Comparison of ENCODE assay signal across 8 mouse cellular contexts in the genomic region with DNA sequence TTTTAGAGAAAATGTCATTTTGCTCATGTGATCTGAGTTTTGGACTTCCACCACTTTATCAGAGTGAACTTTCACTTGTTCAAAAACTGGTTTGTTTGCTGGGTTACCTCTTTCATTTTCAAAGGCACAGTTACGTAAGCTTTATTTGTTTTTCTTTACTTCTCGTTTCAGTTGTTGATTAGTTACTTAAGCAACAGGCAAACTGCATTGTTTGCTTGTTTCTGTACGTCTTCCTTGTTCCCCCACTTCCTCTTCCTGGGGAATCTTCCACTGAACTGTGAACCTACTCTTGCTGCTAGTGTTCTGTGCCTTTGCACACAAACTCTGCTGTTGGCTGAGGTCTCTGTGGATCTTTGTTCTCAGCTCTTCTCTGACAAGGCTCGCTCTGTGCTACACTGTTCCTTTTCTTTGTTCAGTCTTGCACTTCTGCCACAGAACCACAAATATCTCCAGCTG. TPM values are rescaled to one million over a fixed set of nuclear protein-coding genes. Genes with fewer than 3 reads are reported as not detected.
DNase-seq lines count a peak whose midpoint lies in the region; ATAC-seq and TF ChIP-seq lines count a peak whose summit lies in the region.

A gene (plus strand): TSS at position 76 of the 456 bp plus-strand sequence.

- H3K4me3 ChIP-seq in kidney, postnatal 0 days (replicated peaks; ENCODE audit: low read depth, low read length) = no peak within 1 kb of the TSS
- H3K4me3 ChIP-seq in testis, adult 2 months (ENCODE audit: control insufficient read depth, low read depth, low read length) = no peak within 1 kb of the TSS

- no peak for TF ChIP-seq POLR2A in testis, adult 2 months (IDR thresholded peaks at IDR 0.05; ENCODE audit: control insufficient read depth, low read depth, low read length)

- H3K9ac ChIP-seq in kidney, postnatal 0 days (ENCODE audit: low read depth, low read length) = no peak within 1 kb of the TSS

- 0 out of 2 replicates have a peak within 1 kb of the TSS, but pooled peaks have one; percentile 4 for H3K4me2 ChIP-seq in kidney, postnatal 0 days (ENCODE audit: low read length)

- no peaks in the 10 kb centered on the region for H3K36me3 ChIP-seq in kidney, postnatal 0 days (ENCODE audit: insufficient read depth, low read length)
- no peaks in the 10 kb centered on the region for H3K36me3 ChIP-seq in testis, adult 2 months (ENCODE audit: control insufficient read depth, insufficient read depth, low read length)

- WGBS in kidney, postnatal 0 days = 62% methylated on average over 4 of the region's 4 CpGs

- TF ChIP-seq CTCF in kidney, postnatal 0 days (IDR thresholded peaks at IDR 0.05; ENCODE audit: low read depth) = no peak
- TF ChIP-seq CTCF in testis, adult 2 months (IDR thresholded peaks at IDR 0.05; ENCODE audit: control insufficient read depth, insufficient read depth, insufficient replicate concordance, low read depth, low read length) = no peak

- peak; percentile 4 for DNase-seq in adrenal gland, adult 2 months
- DNase-seq in adrenal gland, postnatal 4 days (ENCODE audit: low spot score in 2 of 2) = no peak
- DNase-seq in right cerebral cortex, adult 18-20 months = peak; percentile 35
- no peak for DNase-seq in right cerebral cortex, postnatal 14 days
- no peak for DNase-seq in kidney, postnatal 0 days (ENCODE audit: low spot score)
- peak; percentile 9 to 40 for DNase-seq in lung, adult 18-20 months
- DNase-seq in spleen, adult 12 weeks (ENCODE audit: low spot score) = no peak

- no peaks in the 10 kb centered on the region for H3K9me3 ChIP-seq in kidney, postnatal 0 days (replicated peaks; ENCODE audit: low read length)

- no peaks in the 10 kb centered on the region for H3K4me1 ChIP-seq in kidney, postnatal 0 days (replicated peaks; ENCODE audit: insufficient read depth, low read length)
- H3K4me1 ChIP-seq in testis, adult 2 months (ENCODE audit: control insufficient read depth, insufficient read depth, low read length) = no peaks in the 10 kb centered on the region

- ATAC-seq in kidney, postnatal 0 days (replicated peaks; ENCODE audit: low FRiP score, low read depth) = no peak

- H3K27me3 ChIP-seq in kidney, postnatal 0 days (ENCODE audit: insufficient read depth, low read length) = no peaks in the 10 kb centered on the region
- no peaks in the 10 kb centered on the region for H3K27me3 ChIP-seq in testis, adult 2 months (ENCODE audit: control insufficient read depth, insufficient read depth, low read length)

- H3K27ac ChIP-seq in kidney, postnatal 0 days = no peak within 1 kb of the TSS
- peak within 1 kb of the TSS; percentile 56 for H3K27ac ChIP-seq in testis, adult 2 months (ENCODE audit: control insufficient read depth, insufficient read depth, low read depth, low read length)

RNA-seq across cellular contexts. Expression of the gene that starts here (rescaled TPM):
- total RNA-seq in adrenal gland, adult 2 months (2021) = 10 to 100 TPM in 1 of 2 experiments, 1 to 10 TPM in 1; 8.8 to 11.0 TPM
- polyA plus RNA-seq in adrenal gland, adult 2 months (2012; rRNA removed) = 1.6 and 2.0 TPM in 2 replicates
- 1 to 10 TPM; 2.7 to 6.6 TPM for total RNA-seq in adrenal gland, postnatal 4 days (2021)
- 0.65 and 0.92 TPM in 2 replicates for polyA plus RNA-seq in kidney, postnatal 0 days (2015; fragmentation: Nextera tagmentation; extraction: Ambion mirVana)
- polyA plus RNA-seq in testis, adult 2 months (2012; rRNA removed) = 0.34 and 0.40 TPM in 2 replicates

Comparison
In these comparisons a context has a peak if more than half of its experiments do, and no peak if none do; other contexts are left out.
1. DNase-seq: peak in adrenal gland, adult 2 months (single experiment), right cerebral cortex, adult 18-20 months (single experiment) and lung, adult 18-20 months (2 of 2); none in adrenal gland, postnatal 4 days (0 of 2), right cerebral cortex, postnatal 14 days (single experiment), kidney, postnatal 0 days (single experiment) and spleen, adult 12 weeks (single experiment).